Mouse (Mus musculus) spleen, postnatal 4 days (tissue): ENCODE measurements around the gene Abcc4.
"Not testable (repeated sequence)": the region's sequence is repeated elsewhere in the genome, so short reads cannot be mapped to it uniquely, and the experiment has no call there.

Experiments used
- DNase-seq, 2 experiments: peaks; one replicate each; pipeline ENCODE4 v3.0.0; 2022; ENCODE audit warnings: low spot score in 2 of 2

The Abcc4 gene

DNA sequence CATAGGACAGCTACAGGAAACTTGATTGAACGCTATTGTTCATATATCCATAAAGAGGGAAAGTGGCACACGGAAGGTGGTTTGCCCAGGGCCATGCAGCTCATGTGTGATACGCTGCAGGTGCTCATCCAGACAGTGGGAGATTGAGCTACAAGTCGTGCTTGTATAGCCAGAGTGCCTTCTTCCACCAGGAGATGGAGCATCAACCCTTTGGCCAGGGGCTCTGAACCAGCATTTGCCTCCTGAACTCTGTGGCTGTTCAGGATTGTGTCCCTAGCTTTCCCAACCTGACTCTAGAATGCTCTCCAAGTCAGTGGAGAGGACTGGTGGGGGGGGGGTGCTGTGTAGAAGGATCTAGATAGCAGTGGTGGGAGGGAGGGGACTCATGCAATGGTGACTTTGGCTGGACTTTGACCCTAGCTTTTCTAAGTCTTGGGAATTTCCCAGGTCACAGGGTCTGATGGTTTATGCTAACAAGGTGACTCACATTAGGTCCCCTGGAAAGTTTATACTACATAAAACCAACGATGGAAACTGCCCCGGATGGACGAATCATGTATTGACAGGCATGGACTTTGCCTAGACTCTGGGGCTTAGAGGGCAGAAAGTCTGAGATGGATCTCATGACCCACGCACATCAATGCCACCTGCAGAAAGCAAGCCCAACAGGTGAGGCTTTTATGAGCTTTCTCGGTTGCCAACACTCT, 27.6 kb downstream of the Abcc4 start:
- no peak for DNase-seq

DNA sequence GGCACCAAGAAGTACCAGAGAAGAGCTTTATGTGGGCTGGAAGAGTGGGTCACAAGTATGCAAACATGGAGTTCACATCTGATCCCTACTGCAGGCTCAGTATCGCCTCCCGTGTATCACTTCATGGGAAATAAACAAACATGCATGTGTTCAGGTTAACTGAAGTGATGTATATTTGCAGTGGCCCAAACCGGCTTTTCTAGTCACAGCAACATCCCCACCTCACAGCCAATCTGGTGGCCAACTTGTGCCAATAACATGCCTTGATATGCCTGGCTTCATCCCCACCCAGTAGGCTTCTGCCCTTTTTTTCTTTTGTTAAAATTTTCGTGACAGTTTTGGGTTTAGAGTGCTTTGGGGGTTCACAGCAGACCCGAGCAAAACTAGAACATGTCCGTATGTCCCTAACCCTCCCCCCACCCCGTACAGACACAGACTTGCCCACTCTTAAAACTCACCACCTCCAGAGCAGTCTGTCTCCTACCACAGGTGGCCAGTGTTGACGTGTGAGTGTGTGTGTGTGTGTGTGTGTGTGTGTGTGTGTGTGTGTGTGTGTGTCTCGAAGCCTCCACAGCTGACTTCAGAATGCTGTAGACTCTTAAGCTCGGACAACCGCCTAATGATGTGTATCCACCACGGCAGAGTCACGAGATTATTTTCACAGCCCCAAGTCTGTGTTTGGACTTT, 29.6 kb downstream of the Abcc4 start:
- no peak for DNase-seq

DNA sequence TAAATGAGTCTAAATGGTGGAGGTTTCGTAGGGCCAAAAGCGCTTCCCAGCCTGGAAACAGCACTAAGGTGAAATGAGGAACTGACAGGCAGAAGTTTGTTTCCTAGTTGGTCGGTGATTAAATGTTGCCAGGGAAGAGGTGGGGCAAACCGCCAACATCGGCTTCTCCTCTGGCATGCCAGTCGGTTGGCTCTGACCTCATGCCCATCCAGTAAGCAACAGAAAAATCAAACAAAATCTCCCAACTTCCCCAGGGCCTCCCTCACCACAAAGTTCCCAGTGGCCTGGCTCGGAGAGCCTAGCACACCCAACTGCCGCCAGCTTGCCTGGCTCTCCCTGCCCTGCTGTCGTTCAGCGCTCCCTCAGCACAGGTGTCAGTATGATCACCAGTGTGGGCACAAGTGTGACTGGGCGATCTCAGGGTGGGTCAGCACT, 31.3 kb downstream of the Abcc4 start:
- DNase-seq: no peak

DNA sequence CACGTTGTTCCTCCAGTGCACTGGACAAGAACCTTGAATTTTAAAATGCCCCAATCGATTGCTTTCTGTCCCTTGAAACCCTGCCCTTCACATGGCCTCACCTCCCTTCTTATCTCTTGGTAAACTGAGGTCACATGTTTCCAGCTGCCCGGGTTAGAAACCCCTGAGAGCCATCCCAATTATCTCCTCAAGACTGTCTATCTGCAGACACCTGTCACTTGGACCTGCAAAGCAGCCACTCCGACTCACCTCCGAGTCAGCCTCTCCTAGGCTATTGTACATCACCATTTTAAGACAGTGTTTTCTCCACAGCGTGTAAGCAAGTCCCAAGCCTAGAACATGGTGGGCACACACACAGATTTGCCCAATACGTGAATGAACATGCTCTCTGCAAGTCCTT, 31.8 kb downstream of the Abcc4 start:
- DNase-seq: no peak

DNA sequence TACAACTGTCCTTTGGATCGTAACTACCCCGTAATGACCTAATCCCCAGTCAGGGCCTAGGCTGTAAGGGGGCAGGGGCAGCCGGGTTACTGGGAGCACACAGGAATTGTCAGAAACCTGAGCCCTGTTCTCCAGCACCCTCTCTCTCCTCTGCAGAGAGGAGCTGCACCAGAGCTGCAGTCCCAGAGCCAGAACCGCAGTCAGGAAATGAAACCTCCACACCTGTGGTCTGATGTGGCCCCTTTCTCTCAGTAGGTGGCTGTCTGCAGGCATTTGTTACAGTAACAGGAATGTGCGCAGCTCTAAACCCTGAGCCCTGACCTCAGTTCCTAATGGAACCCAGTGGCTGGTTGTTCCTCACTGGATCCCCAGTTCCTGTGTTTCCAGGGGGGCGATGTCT, 32.5 kb downstream of the Abcc4 start:
- DNase-seq: no peak

DNA sequence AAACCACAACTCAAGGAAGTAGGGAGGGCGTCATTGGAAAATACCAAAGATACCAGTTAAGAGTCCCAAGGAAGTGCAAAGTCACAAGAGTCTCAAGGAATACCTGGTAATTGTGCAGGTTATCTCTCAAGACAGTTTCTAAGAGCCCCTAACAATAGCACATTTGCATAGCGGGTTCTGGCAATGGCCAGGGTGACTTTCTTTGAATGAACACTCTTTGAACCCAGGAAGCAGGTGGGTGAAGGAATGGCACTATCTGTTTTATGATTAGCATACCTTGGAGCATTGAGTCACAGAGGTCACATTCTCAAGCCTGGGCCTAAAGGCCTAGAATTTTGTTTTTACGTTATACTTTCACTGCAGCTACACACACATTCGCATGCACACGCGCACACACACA, 33.1 kb downstream of the Abcc4 start:
- not testable (repeated sequence) for DNase-seq

DNA sequence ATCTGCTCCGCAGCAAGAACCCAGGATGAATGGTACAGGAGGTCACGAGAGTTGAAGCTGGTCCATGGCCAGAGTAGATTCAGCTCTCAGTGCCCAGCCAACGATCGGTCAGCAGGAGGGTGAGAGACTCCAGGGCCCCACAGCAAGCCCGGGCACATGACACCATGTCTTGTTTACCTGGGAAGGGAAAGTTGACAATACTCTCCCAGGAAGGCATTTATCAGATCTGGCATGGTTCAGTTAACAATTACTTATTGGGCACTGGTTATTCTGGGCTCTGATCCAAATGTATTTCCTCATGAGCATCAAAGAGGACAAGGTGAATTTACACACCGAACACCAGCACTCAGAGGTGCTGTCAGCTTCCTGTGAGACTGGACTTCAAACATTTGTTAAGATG, 38.5 kb downstream of the Abcc4 start:
- DNase-seq: no peak

DNA sequence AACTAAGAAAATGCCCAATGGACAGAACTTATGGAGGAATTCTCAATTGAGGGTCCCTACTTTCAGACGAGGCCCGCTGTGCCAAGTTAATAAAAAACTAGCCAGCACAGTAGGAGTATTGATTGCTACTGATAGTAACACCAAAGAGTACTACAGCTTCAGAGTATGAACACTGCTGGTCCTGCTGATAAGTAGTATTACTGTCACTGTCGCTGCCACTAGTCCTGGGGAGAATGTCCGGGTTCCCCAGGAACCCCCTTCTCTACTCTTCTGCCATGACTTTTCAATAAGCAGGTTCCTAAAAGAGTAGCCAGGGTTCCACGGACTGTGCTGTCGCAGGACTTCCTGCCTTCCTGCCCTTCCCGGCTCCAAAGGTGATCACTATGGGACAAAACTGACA, 41.4 kb downstream of the Abcc4 start:
- DNase-seq: no peak

DNA sequence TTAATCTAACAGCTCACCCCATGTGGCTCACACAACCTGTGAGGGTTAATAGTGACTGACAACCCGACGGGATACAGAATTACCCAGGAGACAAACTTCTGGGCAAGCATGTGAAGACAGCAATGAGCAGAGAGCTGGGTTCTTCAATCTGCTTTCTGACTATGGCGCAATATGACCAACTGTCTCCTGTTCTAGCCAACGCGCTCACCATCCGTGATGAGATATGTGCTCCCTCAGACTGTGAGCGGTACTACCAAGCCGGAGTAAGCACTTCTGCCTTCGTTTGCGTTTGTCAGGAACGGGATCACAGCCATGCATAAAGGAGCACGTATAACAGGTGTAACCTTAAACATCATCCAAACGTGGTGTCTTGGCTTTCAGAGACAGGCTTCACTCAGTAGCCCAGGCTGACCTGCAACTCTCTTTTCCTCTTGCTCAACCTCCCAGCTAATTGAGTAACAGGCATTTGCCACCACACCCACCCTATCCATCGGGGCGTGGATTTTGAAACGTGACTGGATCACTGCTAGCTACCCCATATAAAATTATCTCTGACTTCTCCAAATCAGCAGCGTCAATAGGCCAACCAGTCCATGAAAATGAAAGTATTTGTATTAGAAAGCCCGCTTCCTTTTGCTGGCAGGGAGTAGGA, 43.3 kb downstream of the Abcc4 start:
- DNase-seq: no peak

DNA sequence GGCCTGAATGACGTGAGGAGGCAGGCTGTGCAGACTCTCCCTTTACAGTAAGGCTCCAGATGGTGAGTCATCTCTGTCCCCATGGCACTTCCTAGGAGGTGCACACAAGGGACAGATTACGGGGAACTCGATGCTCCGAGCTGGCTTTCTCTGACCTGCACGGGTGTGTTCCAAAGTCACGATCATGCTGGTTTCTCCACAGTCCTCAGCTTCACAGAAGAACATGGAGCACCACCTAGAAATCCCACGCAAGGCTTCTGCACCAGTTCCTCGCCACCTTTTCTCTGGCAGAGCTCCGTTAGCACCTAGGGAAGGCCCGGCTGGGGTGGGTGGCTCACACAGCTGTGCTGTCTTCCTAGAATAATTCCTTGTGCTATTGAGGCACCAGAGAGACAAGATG, 43.9 kb downstream of the Abcc4 start:
- DNase-seq: no peak

DNA sequence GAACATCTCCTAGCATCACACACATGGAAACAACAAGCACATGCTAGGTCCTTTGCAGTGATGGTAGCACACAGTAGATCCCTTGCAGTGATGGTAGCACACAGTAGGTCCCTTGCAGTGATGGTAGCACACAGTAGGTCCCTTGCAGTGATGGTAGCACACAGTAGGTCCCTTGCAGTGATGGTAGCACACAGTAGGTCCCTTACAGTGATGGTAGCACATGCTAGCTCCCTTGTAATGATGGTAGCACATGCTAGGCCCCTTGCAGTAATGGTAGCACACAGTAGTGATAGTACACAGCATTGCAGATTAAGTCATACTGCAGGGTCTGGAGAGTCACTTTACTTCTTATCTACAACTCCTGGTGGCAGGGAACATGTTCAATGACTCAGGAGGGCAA, 46.8 kb downstream of the Abcc4 start:
- no peak for DNase-seq

DNA sequence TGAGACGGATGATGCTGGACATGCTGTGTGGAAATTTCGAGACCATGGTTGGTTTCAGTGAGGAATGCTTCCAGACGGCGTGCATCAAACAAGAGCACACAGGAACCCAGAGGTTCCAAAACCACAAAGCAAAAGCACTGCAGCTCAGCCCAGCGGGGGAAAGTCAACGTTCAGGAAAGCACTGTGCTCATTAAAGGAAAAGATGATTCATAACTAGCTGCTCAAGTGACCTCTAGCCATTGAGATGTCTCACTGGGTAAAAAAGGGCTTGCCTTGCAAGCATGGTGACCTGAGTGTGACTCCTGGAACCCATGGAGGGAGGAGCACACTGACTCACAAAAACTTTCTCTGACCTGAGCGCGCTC, 47.7 kb downstream of the Abcc4 start:
- DNase-seq: no peak

DNA sequence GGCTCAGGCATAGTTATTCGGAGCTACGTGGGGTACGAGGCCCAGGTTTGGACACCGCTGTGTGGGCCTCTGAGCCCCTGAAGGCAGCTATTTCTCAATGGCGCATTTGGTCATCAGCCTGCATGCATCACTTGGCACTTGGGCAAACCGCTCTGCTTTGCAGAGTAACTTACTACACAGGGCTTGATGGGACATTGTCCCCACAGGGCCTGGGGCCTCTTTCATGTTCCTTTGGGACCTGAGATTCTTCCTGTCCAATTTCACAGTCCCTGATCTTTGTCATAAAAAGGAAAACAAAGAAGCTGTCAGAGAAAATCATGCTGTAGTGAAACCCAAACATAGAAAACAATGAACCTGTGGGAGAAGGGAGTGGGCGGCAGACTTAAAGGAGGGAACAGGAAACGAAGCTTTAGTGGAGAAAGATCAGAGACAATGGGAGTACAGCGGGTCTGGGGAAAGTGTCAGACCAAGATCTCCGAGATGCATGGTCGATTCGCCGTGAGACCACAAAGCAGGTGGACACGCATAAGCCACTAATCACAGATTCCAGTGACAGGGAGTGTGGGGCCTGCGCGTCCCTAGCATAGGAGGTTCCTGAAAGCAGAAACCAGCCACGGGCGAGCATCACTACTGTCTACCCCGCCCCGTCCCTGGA, 48.2 kb downstream of the Abcc4 start:
- no peak for DNase-seq

DNA sequence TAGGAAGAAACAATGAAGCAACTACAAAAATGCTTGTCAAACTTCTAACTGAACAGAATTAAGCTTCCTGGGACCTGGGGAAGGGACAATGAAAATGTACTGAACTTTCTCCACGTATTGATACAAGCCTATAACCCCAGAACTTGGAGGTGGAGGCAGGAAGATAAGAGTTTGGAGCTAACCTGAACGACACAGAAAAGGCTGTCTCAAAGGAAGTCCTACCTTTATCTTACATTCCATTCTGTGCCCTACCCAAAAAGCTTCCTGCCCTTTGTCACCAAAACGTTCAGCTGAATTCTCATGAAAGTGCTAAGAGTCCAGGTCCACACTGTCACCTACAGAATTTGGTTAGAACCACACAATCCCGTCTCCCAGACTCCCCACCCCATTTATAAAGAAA, 48.8 kb downstream of the Abcc4 start:
- DNase-seq: no peak

DNA sequence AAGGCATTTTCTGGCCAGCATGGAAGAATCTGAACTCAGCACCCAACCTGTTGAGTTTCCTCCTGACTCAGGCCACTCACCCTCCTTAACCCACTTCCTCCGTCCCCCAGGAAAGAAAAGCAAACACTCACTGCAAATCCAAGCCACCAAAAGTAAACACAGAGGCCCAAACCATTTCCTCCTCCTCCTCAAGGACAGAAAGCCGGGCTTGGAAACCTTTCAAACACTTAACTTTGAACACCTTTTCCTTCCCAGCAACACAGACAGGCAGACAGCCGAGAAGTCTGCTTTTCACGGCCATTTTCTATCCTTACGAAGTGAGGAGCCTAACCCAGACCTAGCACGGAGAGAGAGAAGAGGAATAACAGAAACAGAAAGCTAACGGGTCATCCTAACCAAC, 50.0 kb downstream of the Abcc4 start:
- DNase-seq: no peak

DNA sequence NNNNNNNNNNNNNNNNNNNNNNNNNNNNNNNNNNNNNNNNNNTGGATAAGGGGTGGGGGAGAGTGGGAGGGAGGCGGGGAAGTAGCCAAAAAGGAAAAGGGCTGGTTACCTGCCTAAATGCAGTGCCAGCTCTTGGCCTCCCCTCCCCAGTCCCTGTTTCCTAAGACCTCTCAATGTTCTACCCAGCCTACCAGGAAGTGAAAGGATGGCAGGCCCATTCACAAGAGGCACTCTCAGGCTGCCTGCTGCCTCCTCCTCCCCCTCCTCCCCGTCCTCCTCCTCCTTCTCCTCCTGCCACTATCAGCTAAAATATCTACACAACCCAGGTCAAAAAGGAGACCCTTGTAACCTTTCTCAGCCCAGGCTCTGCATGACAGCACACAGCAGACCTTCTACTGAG, 51.1 kb downstream of the Abcc4 start:
- DNase-seq: no peak

DNA sequence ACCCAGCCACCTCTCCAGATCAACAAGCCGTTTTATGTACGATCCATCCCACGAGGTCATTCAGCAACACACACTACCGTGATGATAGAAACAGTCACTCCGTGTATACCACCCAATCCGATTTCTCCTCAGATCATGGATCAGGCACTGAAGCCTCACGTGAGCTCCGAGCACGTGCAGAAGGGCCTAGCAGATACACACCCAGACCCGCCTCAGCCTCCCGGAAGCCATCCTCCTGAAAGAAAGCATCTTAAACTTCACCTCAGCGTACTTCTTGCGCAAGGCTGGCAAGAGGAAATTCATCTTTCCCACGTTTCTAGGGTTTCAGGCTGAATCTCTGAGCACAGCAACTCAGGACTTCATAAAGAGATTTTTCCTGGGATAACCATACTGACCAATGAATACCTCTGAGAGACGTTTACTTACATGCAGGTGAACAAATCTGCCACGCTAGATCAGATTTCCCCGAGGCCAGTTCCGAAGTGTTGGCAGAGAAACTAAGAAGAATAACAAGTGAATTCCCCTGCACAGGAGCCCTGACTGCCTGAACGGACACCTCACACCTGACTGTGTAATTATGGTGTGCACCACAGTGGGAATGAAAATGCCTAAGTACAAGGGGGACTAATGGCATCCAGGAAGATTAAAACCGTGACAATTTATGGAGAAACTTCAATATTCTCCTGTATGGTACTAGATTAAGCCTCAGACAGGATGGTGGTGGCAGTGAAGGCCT, 54.1 kb downstream of the Abcc4 start:
- DNase-seq: no peak

DNA sequence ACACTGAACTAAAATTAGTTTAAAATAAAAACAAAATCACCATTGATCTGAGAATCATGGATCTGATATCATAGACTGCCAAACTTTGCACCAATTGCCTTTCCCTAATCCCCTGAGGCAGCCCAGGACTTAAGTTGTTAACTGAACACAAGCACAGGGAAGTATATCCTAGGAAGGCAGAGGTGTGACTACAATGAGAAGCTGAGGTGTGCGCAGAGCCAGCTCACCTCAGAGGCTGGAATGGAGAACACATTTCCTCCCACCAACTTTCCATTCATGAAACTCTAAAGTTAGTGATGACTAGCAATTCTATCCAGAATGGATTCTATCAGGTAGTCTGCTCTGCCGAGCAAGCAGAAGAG, 56.1 kb downstream of the Abcc4 start:
- DNase-seq: no peak

DNA sequence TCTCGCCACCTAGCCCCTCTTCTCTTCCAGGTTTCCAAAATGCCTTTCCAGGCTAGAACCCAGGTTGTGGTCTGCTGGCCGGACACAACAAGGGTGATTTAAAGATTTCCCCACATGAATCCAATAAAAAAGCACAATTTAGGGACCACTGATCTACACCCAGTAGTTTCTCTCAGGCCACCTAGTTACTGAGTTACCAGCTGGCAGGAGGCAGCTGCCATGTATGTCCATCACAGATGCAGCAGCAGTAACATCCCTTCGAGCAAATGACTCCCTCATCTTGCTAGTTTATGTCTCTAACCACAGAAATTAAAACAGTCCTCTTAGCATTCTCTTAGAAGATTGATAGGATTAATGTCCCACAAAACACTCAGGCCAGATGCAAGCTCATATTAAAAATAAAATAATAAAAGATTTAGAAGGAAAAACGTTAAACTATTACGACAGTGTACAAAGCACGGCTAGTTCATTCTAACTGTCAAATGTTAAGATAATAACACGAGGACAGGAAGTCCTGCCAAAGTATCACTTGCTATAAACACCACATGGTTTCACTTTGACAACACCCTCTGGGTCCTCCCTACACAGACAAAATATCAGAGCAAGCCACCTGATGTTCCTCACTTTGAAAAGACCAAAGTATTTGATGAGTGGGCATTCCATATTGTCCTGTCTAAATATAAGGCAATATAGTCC, 56.7 kb downstream of the Abcc4 start:
- DNase-seq: no peak

DNA sequence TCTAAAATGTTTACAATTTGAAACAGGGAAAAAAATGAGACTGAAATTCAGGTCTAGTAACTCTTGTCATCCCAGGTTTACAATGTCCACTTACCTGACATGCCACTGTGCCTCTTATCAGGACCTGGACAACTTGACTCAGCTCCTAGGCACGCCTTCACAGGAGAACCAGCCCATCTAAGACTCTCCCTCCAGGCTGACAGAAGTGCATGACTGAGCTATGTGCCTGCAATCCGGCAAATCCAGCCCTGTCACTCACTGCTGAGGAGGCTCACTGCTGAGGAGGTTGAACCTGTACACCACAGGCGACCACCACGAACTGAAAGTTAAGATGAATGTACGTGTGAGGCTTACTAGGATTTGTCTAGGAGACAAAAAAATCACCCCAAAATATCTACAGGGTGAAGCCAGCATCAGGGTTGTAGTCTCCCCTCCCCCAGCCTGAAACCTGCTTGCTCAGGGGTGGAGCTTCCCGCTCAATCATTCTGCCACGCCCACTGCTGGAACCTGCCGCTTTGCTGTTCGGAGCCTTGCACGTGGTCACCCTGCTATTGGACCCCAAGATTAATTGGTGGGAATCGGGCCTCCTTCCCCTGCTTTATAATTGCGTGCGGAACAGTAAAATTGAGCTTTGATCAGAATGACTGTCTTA, 63.0 kb downstream of the Abcc4 start:
- DNase-seq: not testable (repeated sequence)

DNA sequence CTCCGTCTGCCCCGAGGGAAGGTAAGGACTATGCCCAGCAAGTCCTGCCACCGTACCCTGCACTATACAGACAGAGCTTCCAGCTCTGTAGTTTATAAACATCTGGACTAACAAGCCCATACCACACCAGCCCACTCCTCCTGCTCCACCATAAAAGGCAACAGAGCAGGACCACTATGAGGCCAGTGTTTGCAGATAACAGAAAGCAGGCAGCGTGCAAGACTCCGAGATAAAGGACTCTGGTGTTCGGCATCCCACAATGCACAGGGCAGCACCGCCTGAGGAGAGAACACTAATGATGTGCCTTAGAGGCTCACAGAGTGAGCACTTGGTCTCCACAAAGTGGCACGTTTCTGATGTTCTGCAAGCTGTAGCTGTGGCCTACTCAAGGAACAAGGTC, 63.9 kb downstream of the Abcc4 start:
- DNase-seq: peak in 1 of 2 experiments; percentile 34
